ENCODE assay signal across 8 mouse cellular contexts in genomic region chr5:33954354-33954753, GRCm38 (mm10). TPM values are rescaled to one million over a fixed set of nuclear protein-coding genes. Genes with fewer than 3 reads are reported as not detected.
DNase-seq lines count a peak whose midpoint lies in the region; ATAC-seq and TF ChIP-seq lines count a peak whose summit lies in the region.
"Had no signal": no experiment of that assay in that cellular context is flagged by ENCODE, and none has a peak within 500 bp of the region (broad histone marks: within the 10 kb centered on the region; RNA-seq: fewer than 3 reads in every experiment).

No protein-coding gene starts in this region.

- H3K4me3 ChIP-seq in MEL (ENCODE audit: control insufficient read depth in 1 of 2, insufficient read depth in 1 of 2, low read depth in 2 of 2, low read length in 2 of 2) = no peak overlapping the region
- H3K4me3 ChIP-seq in bone marrow macrophage, adult 2 months (ENCODE audit: insufficient read depth, low read length) = no peak overlapping the region
- H3K4me3 ChIP-seq in forebrain, embryonic 13.5 days = 0 out of 2 replicates have a peak overlapping the region, but pooled peaks have one; percentile 3
- no peak overlapping the region for H3K4me3 ChIP-seq in midbrain, embryonic 10.5 days

- H3K9me3 ChIP-seq in MEL (replicated peaks; ENCODE audit: insufficient read depth, low read length) = no peaks in the 10 kb centered on the region
- H3K9me3 ChIP-seq in forebrain, embryonic 13.5 days (replicated peaks) = peaks cover 26% of the 10 kb centered on the region
- H3K9me3 ChIP-seq in midbrain, embryonic 10.5 days (replicated peaks) = peaks cover 25% of the 10 kb centered on the region

- TF ChIP-seq POLR2A in MEL (IDR thresholded peaks at IDR 0.05; ENCODE audit: control insufficient read depth in 1 of 2, insufficient read depth in 1 of 2, low read depth in 1 of 2, low read length in 2 of 2, poor library complexity in 1 of 2) = no peak
- no peak for TF ChIP-seq POLR2A in bone marrow macrophage, adult 2 months (IDR thresholded peaks at IDR 0.05; ENCODE audit: borderline replicate concordance, low read depth, low read length)

- no peak overlapping the region for H3K27ac ChIP-seq in MEL (ENCODE audit: control insufficient read depth, low read depth, low read length)
- H3K27ac ChIP-seq in bone marrow macrophage, adult 2 months (ENCODE audit: insufficient read depth, low read depth, low read length) = no peak overlapping the region
- H3K27ac ChIP-seq in forebrain, embryonic 13.5 days = no peak overlapping the region
- no peak overlapping the region for H3K27ac ChIP-seq in midbrain, embryonic 10.5 days (replicated peaks)
- H3K27ac ChIP-seq: macrophage had no signal

- no peak overlapping the region for H3K9ac ChIP-seq in MEL (ENCODE audit: control insufficient read depth, low read depth, low read length, poor library complexity, severe bottlenecking)
- no peak overlapping the region for H3K9ac ChIP-seq in forebrain, embryonic 13.5 days

- no peaks in the 10 kb centered on the region for H3K79me2 ChIP-seq in MEL (ENCODE audit: control insufficient read depth, insufficient read depth, low read length, poor library complexity)

- intact Hi-C loops in heart, postnatal 14 days (cut with DNase I) = no loop called here

- TF ChIP-seq EP300 in MEL (IDR thresholded peaks at IDR 0.05; ENCODE audit: low read depth in 1 of 2, low read length in 2 of 2) = no peak; a peak in 1 of 4 replicates

- no peaks in the 10 kb centered on the region for H3K36me3 ChIP-seq in MEL (ENCODE audit: control insufficient read depth in 1 of 2, insufficient read depth in 2 of 2, low read length in 2 of 2)
- no peaks in the 10 kb centered on the region for H3K36me3 ChIP-seq in forebrain, embryonic 13.5 days (ENCODE audit: poor library complexity, severe bottlenecking)
- H3K36me3 ChIP-seq in midbrain, embryonic 10.5 days = no peaks in the 10 kb centered on the region

- no peaks in the 10 kb centered on the region for H3K27me3 ChIP-seq in MEL (ENCODE audit: control insufficient read depth in 1 of 2, insufficient read depth in 2 of 2, low read length in 2 of 2)
- H3K27me3 ChIP-seq in forebrain, embryonic 13.5 days = no peaks in the 10 kb centered on the region
- H3K27me3 ChIP-seq in midbrain, embryonic 10.5 days (ENCODE audit: low read depth, poor library complexity, severe bottlenecking) = no peaks in the 10 kb centered on the region

- peak; percentile 80 for DNase-seq in MEL (ENCODE audit: low read depth, low spot score)
- DNase-seq in heart, postnatal 14 days = peak; percentile 72 to 85
- DNase-seq in left cerebral cortex, adult 11 months (ENCODE audit: low spot score) = peak; percentile 62
- DNase-seq in midbrain, embryonic 10.5 days (ENCODE audit: low spot score) = peak; percentile 68
- DNase-seq in right cerebral cortex, postnatal 4 days = peak; percentile 79

- peak overlapping the region; percentile 28 for H3K4me2 ChIP-seq in forebrain, embryonic 13.5 days

- ATAC-seq in forebrain, embryonic 13.5 days = peak; percentile 70

- peak; percentile 68 to 85 (median 83) for TF ChIP-seq CTCF in MEL (IDR thresholded peaks at IDR 0.05 in 2 of 3, conservative IDR thresholded peaks at IDR 0.05 in 1 of 3; ENCODE audit: control insufficient read depth in 1 of 3, insufficient read depth in 1 of 3, low read depth in 2 of 3, low read length in 3 of 3, poor library complexity in 1 of 3, severe bottlenecking in 1 of 3)
- peak; percentile 81 for TF ChIP-seq CTCF in bone marrow macrophage, adult 2 months (IDR thresholded peaks at IDR 0.05; ENCODE audit: low read depth, low read length)

- WGBS in forebrain, embryonic 13.5 days = 29% methylated on average over 10 of the region's 10 CpGs
- 38% methylated on average over 10 of the region's 10 CpGs for WGBS in midbrain, embryonic 10.5 days

- peak; percentile 81 for TF ChIP-seq RAD21 in MEL (IDR thresholded peaks at IDR 0.05; ENCODE audit: low read depth, low read length)

- H3K4me1 ChIP-seq in MEL (ENCODE audit: control insufficient read depth in 1 of 2, insufficient read depth in 2 of 2, low read length in 2 of 2) = no peaks in the 10 kb centered on the region
- 0 out of 2 replicates have a peak, but pooled peaks cover 4% of the 10 kb centered on the region for H3K4me1 ChIP-seq in bone marrow macrophage, adult 2 months (ENCODE audit: control insufficient read depth, insufficient read depth, low read length)
- H3K4me1 ChIP-seq in forebrain, embryonic 13.5 days = no peaks in the 10 kb centered on the region
- no peaks in the 10 kb centered on the region for H3K4me1 ChIP-seq in midbrain, embryonic 10.5 days

TF ChIP-seq in MEL, 35 proteins besides CTCF, POLR2A, EP300 and RAD21:
- TF ChIP-seq JUND (IDR thresholded peaks at IDR 0.05; ENCODE audit: low read depth, low read length) (no peak), GABPA (IDR thresholded peaks at IDR 0.05; ENCODE audit: low read depth, low read length) (no peak), CHD2 (IDR thresholded peaks at IDR 0.05; ENCODE audit: low read length) (no peak), ZC3H11A (IDR thresholded peaks at IDR 0.05; ENCODE audit: low read depth, low read length) (peak; percentile 48; the same call in 1 of the 2 replicates), MEF2A (IDR thresholded peaks at IDR 0.05; ENCODE audit: extremely low read depth, insufficient replicate concordance, low read depth, low read length, poor library complexity, severe bottlenecking) (no peak), MAX (IDR thresholded peaks at IDR 0.05; ENCODE audit: low read length) (no peak), TBP (IDR thresholded peaks at IDR 0.05; ENCODE audit: low read depth, low read length) (no peak), USF2 (IDR thresholded peaks at IDR 0.05; ENCODE audit: borderline replicate concordance in 1 of 2, insufficient read depth in 1 of 2, low read depth in 1 of 2, low read length in 2 of 2) (no peak), SMC3 (IDR thresholded peaks at IDR 0.05; ENCODE audit: low read depth, low read length) (peak; percentile 72), POLR2AphosphoS5 (IDR thresholded peaks at IDR 0.05; ENCODE audit: borderline replicate concordance, low read depth, low read length) (no peak)

RNA-seq across cellular contexts. Expression of gene Nelfa, which starts 18.1 kb away (rescaled TPM):
- 58.7 and 60.5 TPM in 2 replicates for total RNA-seq in MEL (2012; rRNA removed)
- 100 to 1,000 TPM; 117 to 207 TPM for polyA plus RNA-seq in MEL (2012; ENCODE audit: insufficient read depth in 1 of 2, insufficient read length in 2 of 2, low read depth in 1 of 2, low replicate concordance in 2 of 2, missing spikeins in 1 of 2)
- polyA plus RNA-seq in bone marrow macrophage, adult 2 months (2012; ENCODE audit: insufficient read depth, insufficient read length, missing spikeins) = 18.9 and 20.2 TPM in 2 replicates
- polyA plus RNA-seq in forebrain, embryonic 13.5 days (2015; fragmentation: Nextera tagmentation; extraction: Ambion mirVana) = 50.9 and 55.6 TPM in 2 replicates
- 10 to 100 TPM; 11.6 to 12.8 TPM for total RNA-seq in heart, postnatal 14 days (2021)
- 85.4 and 88.1 TPM in 2 replicates for polyA plus RNA-seq in midbrain, embryonic 10.5 days (2016; fragmentation: Nextera tagmentation; extraction: Ambion mirVana)

RNA-seq across cellular contexts. Expression of gene Gm1673, which starts 28.9 kb away (rescaled TPM):
- not detected in 2 replicates for total RNA-seq in MEL (2012; rRNA removed)
- not detected for polyA plus RNA-seq in MEL (2012; ENCODE audit: insufficient read depth in 1 of 2, insufficient read length in 2 of 2, low read depth in 1 of 2, low replicate concordance in 2 of 2, missing spikeins in 1 of 2)
- polyA plus RNA-seq in bone marrow macrophage, adult 2 months (2012; ENCODE audit: insufficient read depth, insufficient read length, missing spikeins) = 14.0 and 21.6 TPM in 2 replicates
- polyA plus RNA-seq in forebrain, embryonic 13.5 days (2015; fragmentation: Nextera tagmentation; extraction: Ambion mirVana) = 477 and 493 TPM in 2 replicates
- 1 to 10 TPM; 3.7 to 5.2 TPM for total RNA-seq in heart, postnatal 14 days (2021)
- 288 and 309 TPM in 2 replicates for polyA plus RNA-seq in midbrain, embryonic 10.5 days (2016; fragmentation: Nextera tagmentation; extraction: Ambion mirVana)

RNA-seq across cellular contexts. Expression of gene Nat8l, which starts 41.4 kb away (rescaled TPM):
- total RNA-seq in MEL (2012; rRNA removed) = 0.03 TPM in 1 of 2 replicates, not detected in the other
- not detected for polyA plus RNA-seq in MEL (2012; ENCODE audit: insufficient read depth in 1 of 2, insufficient read length in 2 of 2, low read depth in 1 of 2, low replicate concordance in 2 of 2, missing spikeins in 1 of 2)
- 3.4 and 4.1 TPM in 2 replicates for polyA plus RNA-seq in bone marrow macrophage, adult 2 months (2012; ENCODE audit: insufficient read depth, insufficient read length, missing spikeins)
- 3.2 and 3.7 TPM in 2 replicates for polyA plus RNA-seq in forebrain, embryonic 13.5 days (2015; fragmentation: Nextera tagmentation; extraction: Ambion mirVana)
- 1 to 10 TPM in 1 of 2 experiments, under 1 TPM in 1; 0.71 to 1.2 TPM for total RNA-seq in heart, postnatal 14 days (2021)
- 1.5 and 2.2 TPM in 2 replicates for polyA plus RNA-seq in midbrain, embryonic 10.5 days (2016; fragmentation: Nextera tagmentation; extraction: Ambion mirVana)

Comparison
In these comparisons a context has a peak if more than half of its experiments do, and no peak if none do; other contexts are left out.
1. RNA of gene Gm1673, which starts 28.9 kb away (polyA plus RNA-seq): 477 to 493 TPM in forebrain, embryonic 13.5 days and 288 to 309 TPM in midbrain, embryonic 10.5 days; 14.0 to 21.6 TPM in bone marrow macrophage, adult 2 months and not detected in MEL; every median in the first group is over 10 times any median in the second.
2. Peak in every context shown above with its lines, with median percentiles within 50 percentile points of each other: DNase-seq.